Mouse (Mus musculus): ENCODE measurements around the gene Gng3. TPM values are rescaled to one million over a fixed set of nuclear protein-coding genes. Genes with fewer than 3 reads are reported as not detected.

The Gng3 gene
- polyA plus RNA-seq, 1 experiment = 233 TPM

DNA sequence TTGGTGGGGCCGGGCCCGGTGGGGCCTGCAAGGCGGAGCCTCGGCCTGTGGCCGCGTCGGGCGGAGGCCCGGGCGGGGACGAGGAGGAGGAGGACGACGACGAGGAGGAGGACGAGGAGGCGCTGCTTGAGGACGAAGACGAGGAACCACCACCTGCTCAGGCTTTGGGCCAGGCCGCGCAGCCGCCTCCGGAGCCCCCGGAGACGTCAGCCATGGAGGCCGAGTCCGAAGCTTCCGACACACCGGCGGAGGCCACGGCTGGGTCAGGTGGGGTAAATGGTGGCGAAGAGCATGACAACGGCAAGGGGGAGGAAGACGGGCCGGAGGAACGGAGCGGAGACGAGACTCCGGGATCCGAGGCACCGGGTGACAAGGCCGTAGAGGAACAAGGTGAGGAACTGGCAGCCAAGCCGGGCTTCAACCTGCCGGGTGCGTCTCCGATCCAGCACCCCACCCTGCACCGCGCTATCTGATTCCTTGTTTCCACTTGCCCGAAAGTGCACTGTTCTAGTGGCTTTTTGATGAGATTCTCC, 18.5 kb downstream of the Gng3 start:
- TF ChIP-seq CTCF (IDR thresholded peaks at IDR 0.05; ENCODE audit: borderline replicate concordance, extremely low read depth, insufficient read depth, insufficient read length) (no peak), POLR2A (IDR thresholded peaks at IDR 0.05; ENCODE audit: borderline replicate concordance, extremely low read depth, insufficient read depth, insufficient read length, poor library complexity, severe bottlenecking) (no peak)
- no peak for DNase-seq (ENCODE audit: low read depth)

DNA sequence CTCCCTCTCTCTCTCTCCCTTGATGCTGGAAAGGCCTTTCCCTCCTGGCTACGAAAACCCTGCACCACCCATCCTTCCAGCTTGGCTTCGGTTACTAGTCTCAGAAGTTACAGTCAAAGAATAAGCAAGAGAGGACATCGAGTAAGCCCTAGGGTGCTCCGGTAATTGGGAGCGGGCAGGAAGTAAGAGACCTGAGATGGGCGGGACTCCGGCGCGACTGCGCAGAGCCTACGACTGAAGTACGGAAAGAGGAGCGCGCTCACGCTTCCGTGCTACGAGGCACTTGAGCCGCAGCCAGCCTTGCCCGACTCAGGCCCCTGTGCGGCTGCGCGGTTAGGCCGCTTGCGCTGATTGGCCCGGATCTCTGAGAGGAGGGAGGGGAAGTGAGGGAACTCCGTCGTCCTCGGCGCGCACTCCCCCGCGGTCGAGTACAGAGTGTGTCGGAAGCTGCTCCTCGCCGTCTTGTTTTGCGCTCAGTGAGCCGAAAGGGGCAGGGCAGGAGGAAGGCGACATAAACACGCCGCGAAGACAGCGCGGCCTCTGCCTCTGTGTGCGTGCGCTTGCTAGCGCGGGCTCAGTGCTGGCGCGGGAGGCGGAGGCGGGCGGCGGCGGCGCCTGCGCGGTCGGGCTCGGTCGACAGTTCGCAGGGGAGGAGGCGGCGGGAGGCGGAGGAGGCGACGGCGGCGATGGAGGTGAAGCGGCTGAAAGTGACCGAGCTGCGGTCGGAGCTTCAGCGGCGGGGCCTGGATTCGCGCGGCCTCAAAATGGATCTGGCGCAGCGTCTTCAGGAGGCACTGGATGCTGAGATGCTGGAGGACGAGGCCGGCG, 19.2 kb downstream of the Gng3 start, which contains the start of gene Hnrnpul2:
Gene Hnrnpul2, plus strand, starts transcription at position 415 of the 828 bp plus-strand sequence.
- DNase-seq (ENCODE audit: low read depth) = peak; percentile 100
- TF ChIP-seq CTCF (IDR thresholded peaks at IDR 0.05; ENCODE audit: borderline replicate concordance, extremely low read depth, insufficient read depth, insufficient read length) (no peak), POLR2A (IDR thresholded peaks at IDR 0.05; ENCODE audit: borderline replicate concordance, extremely low read depth, insufficient read depth, insufficient read length, poor library complexity, severe bottlenecking) (peak; percentile 73)

DNA sequence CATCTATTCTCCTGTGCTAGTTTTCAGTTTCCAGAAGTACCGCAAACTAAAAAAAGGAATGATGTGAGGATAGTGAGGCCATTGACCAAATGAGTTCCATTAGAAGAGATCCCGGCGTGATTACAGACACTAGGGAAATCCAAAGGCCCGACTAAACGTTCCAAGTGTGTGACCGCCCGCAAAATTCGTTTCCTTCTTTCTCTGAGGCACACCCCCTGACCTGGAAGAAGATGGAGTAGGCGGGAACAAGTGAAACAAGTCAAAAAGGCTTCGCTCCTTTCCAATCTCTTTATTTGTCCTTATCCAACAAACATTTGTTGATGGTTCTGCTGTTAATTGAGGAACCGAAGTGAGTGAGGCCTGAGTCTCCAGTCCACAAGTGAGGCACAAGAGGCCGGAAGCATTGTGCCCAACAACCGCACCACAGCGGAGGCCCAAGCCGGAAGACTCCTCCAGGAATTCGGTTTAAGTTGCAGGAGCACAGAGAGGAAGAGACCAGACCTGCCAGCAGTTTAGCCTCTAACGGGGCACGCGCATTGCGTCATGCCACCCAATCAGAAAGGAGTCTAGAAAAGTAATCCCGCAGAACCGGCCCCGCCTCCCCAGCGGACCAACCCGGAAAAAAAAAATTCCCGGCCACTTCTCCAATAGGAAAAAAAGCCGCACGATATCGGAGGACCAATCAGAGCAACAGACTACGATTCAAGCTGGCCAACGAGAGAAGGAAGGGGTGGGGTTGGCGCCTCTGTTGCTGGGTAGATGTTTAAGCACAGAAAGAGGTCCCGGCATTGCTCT, 20.0 kb downstream of the Gng3 start, which contains the start of gene Ttc9c:
Gene Ttc9c, minus strand, starts transcription at position 533 of the 795 bp plus-strand sequence.
- DNase-seq (ENCODE audit: low read depth) = peak; percentile 100
- TF ChIP-seq CTCF (IDR thresholded peaks at IDR 0.05; ENCODE audit: borderline replicate concordance, extremely low read depth, insufficient read depth, insufficient read length) (no peak), POLR2A (IDR thresholded peaks at IDR 0.05; ENCODE audit: borderline replicate concordance, extremely low read depth, insufficient read depth, insufficient read length, poor library complexity, severe bottlenecking) (peak; percentile 65; the same call in 1 of the 2 replicates)

DNA sequence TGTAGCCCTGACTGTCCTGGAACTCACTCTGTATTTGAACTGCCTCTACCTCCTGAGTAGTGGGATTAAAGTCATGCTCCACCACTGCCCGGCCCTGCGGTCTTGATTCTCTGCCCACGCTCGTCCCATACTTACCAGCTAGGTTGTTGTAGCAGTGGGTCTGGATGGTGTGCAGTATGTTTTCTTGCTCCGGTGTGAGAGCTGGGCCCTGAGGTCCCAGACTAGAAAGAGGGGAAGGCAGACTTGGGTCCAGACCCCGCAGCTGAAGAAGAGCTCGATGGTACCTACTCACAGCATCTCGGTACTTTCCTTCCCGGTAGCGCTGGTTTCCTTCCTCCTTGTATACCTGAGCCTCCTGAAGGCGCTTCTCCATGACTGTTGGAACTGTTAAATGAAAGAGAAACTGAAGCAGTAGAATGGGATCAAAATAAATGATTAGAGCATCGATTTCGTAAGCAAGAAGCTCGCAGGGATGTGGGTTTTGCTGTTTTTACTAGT, 20.6 kb downstream of the Gng3 start:
- DNase-seq (ENCODE audit: low read depth) = no peak
- no peak for TF ChIP-seq POLR2A (IDR thresholded peaks at IDR 0.05; ENCODE audit: borderline replicate concordance, extremely low read depth, insufficient read depth, insufficient read length, poor library complexity, severe bottlenecking)
- TF ChIP-seq CTCF (IDR thresholded peaks at IDR 0.05; ENCODE audit: borderline replicate concordance, extremely low read depth, insufficient read depth, insufficient read length) = no peak

DNA sequence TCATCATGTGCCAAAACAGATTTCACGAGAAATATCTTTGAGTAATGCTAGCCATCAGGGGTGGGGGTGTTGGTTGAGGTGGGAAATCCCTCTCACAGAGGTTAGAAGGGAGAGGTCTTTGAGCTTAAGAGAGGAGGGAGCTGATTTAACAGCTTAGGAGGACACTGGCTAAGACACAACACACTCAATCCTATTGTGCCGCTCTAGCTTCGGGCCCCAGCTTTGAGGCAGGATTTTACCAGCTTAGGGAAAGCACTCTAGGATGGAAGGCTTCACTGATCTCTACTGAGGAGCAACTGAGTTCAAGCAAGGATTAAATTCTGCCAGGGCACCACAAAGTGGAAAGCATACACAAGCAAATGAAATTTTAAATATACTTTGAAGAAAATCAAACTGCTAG, 22.0 kb downstream of the Gng3 start:
- DNase-seq (ENCODE audit: low read depth) = no peak
- TF ChIP-seq POLR2A (IDR thresholded peaks at IDR 0.05; ENCODE audit: borderline replicate concordance, extremely low read depth, insufficient read depth, insufficient read length, poor library complexity, severe bottlenecking) = no peak
- TF ChIP-seq CTCF (IDR thresholded peaks at IDR 0.05; ENCODE audit: borderline replicate concordance, extremely low read depth, insufficient read depth, insufficient read length) = no peak

DNA sequence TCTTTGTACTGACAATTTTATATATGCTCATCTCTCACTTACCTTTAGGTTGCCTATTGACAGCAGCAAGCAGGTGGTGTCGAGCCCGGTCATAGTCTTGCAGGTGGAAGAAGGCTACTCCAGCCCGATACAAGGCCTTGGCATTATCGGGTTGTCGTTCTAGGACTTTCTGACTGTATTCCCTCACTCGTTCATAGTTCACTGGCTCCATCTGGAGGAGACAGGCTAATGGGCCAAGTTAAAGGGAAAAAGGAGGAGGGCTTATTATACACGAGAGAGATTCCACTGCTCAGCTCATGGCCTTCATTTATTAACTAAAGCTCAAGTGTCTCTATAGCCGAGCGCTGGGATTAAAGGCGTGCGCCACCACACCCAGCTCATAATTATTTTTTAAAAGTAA, 23.2 kb downstream of the Gng3 start:
- no peak for TF ChIP-seq POLR2A (IDR thresholded peaks at IDR 0.05; ENCODE audit: borderline replicate concordance, extremely low read depth, insufficient read depth, insufficient read length, poor library complexity, severe bottlenecking)
- no peak for TF ChIP-seq CTCF (IDR thresholded peaks at IDR 0.05; ENCODE audit: borderline replicate concordance, extremely low read depth, insufficient read depth, insufficient read length)
- DNase-seq (ENCODE audit: low read depth) = peak; percentile 33

DNA sequence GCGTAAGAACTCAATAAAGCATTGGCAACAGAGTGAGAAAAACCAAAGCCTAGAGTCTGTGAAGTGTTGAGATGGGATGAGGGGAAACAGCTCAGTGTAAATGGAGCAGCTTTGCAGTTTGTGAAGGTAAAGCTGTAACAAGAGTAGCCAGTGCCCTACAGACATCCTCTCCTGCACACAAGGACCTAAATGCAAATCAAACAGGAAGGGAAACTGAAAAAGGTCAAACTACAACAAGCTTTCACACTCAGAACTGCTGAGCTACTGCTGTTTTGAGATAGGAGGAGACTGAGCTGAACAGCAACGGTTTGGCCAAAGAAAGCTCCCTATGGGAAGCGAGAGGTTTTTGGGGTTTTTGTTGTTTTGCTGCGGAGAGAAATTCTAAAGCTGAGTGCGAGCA, 32.2 kb downstream of the Gng3 start:
- TF ChIP-seq POLR2A (IDR thresholded peaks at IDR 0.05; ENCODE audit: borderline replicate concordance, extremely low read depth, insufficient read depth, insufficient read length, poor library complexity, severe bottlenecking) = no peak
- DNase-seq (ENCODE audit: low read depth) = no peak

DNA sequence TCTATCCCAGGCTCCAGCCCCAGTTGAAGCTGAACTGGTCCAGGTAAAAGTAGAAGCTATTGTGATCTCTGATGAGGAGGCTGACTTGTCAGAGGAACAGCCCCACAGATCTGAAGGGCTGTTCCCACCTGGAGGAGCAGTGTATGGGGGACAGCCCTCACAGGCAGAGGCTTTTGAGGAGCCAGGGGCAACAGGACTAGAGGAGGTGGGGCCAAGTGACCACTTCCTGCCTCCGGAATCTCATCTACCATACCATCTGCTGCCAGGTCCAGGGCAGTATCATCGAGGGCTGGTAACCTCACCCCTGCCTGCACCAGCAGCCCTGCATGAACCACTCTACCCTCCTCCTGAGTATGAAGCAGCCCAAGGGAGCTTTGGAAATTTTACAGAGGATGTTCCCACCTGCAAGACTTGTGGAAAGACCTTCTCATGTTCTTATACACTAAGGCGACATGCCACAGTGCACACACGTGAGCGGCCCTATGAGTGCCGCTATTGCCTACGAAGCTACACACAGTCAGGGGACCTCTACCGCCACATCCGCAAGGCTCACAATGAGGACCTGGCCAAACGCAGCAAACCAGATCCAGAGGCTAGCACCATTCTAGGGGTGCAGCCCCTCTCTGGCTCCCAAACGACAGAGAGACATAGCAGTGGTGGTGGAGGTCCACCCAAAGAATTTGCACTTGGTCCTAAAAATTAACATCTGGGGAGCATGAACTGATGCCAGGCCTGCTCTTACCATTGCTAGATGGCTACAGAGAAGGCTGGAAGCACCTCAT, 34.9 kb downstream of the Gng3 start:
- no peak for TF ChIP-seq POLR2A (IDR thresholded peaks at IDR 0.05; ENCODE audit: borderline replicate concordance, extremely low read depth, insufficient read depth, insufficient read length, poor library complexity, severe bottlenecking)
- no peak for TF ChIP-seq CTCF (IDR thresholded peaks at IDR 0.05; ENCODE audit: borderline replicate concordance, extremely low read depth, insufficient read depth, insufficient read length)
- DNase-seq (ENCODE audit: low read depth) = no peak

DNA sequence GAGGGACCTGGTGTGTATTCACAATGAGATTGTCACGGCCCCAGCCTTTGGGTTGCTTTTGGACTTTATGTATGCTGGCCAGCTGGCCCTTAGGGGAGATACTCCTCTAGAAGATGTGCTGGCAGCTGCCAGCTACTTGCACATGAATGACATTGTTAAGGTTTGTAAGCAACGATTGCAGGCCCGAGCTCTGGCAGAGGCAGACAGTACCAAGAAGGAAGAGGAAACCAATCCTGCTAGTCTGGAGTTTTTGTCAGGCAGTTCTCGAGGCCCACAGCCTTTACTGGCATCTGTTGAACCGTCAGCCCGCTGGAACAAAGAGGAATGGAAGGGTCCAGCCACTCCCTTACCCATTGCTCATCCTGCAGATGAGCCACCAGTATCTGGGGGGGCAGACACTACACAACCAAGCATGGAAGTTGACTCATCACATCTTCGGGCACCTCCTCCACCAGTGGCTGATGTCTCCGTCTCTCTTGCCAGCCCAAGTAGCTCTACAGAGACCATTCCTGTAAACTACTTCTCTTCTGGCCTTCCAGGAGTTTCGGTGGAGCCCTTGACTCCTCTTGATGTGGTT, 35.7 kb downstream of the Gng3 start:
- TF ChIP-seq POLR2A (IDR thresholded peaks at IDR 0.05; ENCODE audit: borderline replicate concordance, extremely low read depth, insufficient read depth, insufficient read length, poor library complexity, severe bottlenecking) = no peak
- no peak for TF ChIP-seq CTCF (IDR thresholded peaks at IDR 0.05; ENCODE audit: borderline replicate concordance, extremely low read depth, insufficient read depth, insufficient read length)
- no peak for DNase-seq (ENCODE audit: low read depth)

DNA sequence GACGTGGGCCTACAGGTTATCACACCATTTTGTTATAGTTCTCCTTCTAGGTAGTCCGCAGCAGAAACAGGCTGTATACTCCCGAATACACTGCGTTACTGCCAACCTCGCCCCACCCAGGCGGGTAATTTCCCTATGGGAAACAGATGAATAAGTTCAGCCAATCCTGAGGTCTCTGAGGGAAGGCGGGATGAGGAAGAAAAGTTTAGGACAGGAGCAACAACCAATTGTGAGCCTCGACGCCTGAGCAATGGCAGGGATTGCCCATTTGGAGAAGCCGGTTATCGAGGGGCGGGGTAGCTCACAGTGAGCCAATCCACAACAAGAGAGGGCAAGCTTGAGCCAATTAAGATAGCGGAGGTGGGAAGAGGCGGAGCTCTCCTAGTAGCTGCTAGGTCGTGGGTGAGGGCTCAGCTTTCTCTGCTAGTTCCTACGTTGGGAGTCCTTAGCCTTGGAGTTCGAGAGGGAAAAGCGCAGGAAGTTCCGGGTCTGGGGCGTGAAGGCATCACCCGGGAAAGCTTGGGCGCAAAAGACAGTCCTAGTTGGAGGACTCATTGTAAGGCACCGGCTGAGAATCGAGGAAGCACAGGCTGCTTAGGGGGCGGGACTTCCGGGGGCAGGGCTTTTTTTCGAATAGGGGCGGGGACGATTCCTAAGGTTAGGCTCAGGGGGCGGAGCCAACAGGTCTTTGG, 36.7 kb downstream of the Gng3 start, which contains the start of gene Zbtb3:
Gene Zbtb3, plus strand, starts transcription at position 426 of the 692 bp plus-strand sequence.
- TF ChIP-seq CTCF (IDR thresholded peaks at IDR 0.05; ENCODE audit: borderline replicate concordance, extremely low read depth, insufficient read depth, insufficient read length) = no peak
- TF ChIP-seq POLR2A (IDR thresholded peaks at IDR 0.05; ENCODE audit: borderline replicate concordance, extremely low read depth, insufficient read depth, insufficient read length, poor library complexity, severe bottlenecking) = peak; percentile 21; the same call in 1 of the 2 replicates
- DNase-seq (ENCODE audit: low read depth) = peak; percentile 100

All from brain, embryonic 14.5 days (tissue).